Mouse (Mus musculus) lung, postnatal 0 days (tissue): ENCODE results near the gene Tmco4. TPM values are rescaled to one million over a fixed set of nuclear protein-coding genes. Genes with fewer than 3 reads are reported as not detected.

Experiments used
- ATAC-seq: fragments of 200-750 bp; cut with Nextera tagmentation; 2 replicates; pipeline ENCODE4 v1.8.0; 2017; ENCODE audit warnings: moderate library complexity
- DNase-seq: peaks from one replicate; pipeline ENCODE4 v3.0.0-alpha.2; 2016; ENCODE audit warnings: low spot score
- H3K27ac ChIP-seq: fragments of 300-500 bp; sonication (generic); 2 replicates; pipeline ENCODE4 v1.5.1; 2014; ENCODE audit warnings: antibody characterized with exemption, mild to moderate bottlenecking, low read length, mixed read lengths
- H3K27me3 ChIP-seq: fragments of 300-500 bp; sonication (generic); replicated peaks from 2 replicates; pipeline ENCODE4 v1.6.1; 2014; ENCODE audit warnings: low read length, mixed read lengths; ENCODE audit not compliant: insufficient read depth
- H3K36me3 ChIP-seq: fragments of 300-500 bp; sonication (generic); 2 replicates; pipeline ENCODE4 v1.6.1; 2014; ENCODE audit warnings: low read length, mixed read lengths; ENCODE audit not compliant: insufficient read depth
- H3K4me1 ChIP-seq: fragments of 300-500 bp; sonication (generic); 2 replicates; pipeline ENCODE4 v1.6.1; 2014; ENCODE audit warnings: antibody characterized with exemption, low read depth, low read length, mixed read lengths; ENCODE audit not compliant: insufficient read depth
- H3K4me2 ChIP-seq: fragments of 300-500 bp; sonication (generic); replicated peaks from 2 replicates; pipeline ENCODE4 v1.6.1; 2014; ENCODE audit warnings: low read depth, mild to moderate bottlenecking, low read length, moderate library complexity, mixed read lengths
- H3K4me3 ChIP-seq: fragments of 300-500 bp; sonication (generic); 2 replicates; pipeline ENCODE4 v1.5.1; 2014; ENCODE audit warnings: low read depth, low read length
- H3K9ac ChIP-seq: fragments of 300-500 bp; sonication (generic); replicated peaks from 2 replicates; pipeline ENCODE4 v1.6.1; 2014; ENCODE audit warnings: low read depth, mild to moderate bottlenecking
- H3K9me3 ChIP-seq: fragments of 300-500 bp; sonication (generic); 2 replicates; pipeline ENCODE4 v1.6.1; 2016; ENCODE audit warnings: low read length, mixed read lengths
- CTCF ChIP-seq: IDR thresholded peaks from 2 replicates; pipeline ENCODE4 v1.5.1; 2016; ENCODE audit warnings: antibody characterized with exemption, mild to moderate bottlenecking
- EP300 ChIP-seq: IDR thresholded peaks from 2 replicates; pipeline ENCODE4 v1.6.1; 2016; ENCODE audit warnings: antibody characterized with exemption, mild to moderate bottlenecking, control low read depth
- WGBS: fragments of 180-500 bp; shearing (Covaris S2); extraction: QIAGEN DNeasy Blood & Tissue Kit; methylation state at CpG from one replicate; pipeline ENCODE4 v1.1.7; 2014; 5-methylcytosine and 5-hydroxymethylcytosine counted together
- polyA plus RNA-seq: library from polyadenylated mRNA; unstranded; fragments of >200 nt; fragmentation: Nextera tagmentation; extraction: Ambion mirVana; gene quantifications from 2 replicates; pipeline ENCODE4 v1.2.1, GENCODE M21; 2015

Tmco4 gene
- polyA plus RNA-seq, 1 experiment from 2014 or later: 8.5 TPM

- no peak for ATAC-seq
- H3K27ac ChIP-seq: no peak overlapping the region
- WGBS: 66% methylated on average over 5 of the region's 5 CpGs
- H3K27me3 ChIP-seq: no peaks in the 10 kb centered on the region
- H3K9ac ChIP-seq: no peak overlapping the region
- H3K4me2 ChIP-seq: no peak overlapping the region
- no peak for DNase-seq
- H3K4me3 ChIP-seq: no peak overlapping the region
- no peak for TF ChIP-seq EP300
- no peak for TF ChIP-seq CTCF
- no peaks in the 10 kb centered on the region for H3K4me1 ChIP-seq
- no peaks in the 10 kb centered on the region for H3K36me3 ChIP-seq
- H3K9me3 ChIP-seq: no peaks in the 10 kb centered on the region
Measured at GRCm38 (mm10) chr4:138962719-138963118, 10.0 kb upstream of the Tmco4 start.

DNA sequence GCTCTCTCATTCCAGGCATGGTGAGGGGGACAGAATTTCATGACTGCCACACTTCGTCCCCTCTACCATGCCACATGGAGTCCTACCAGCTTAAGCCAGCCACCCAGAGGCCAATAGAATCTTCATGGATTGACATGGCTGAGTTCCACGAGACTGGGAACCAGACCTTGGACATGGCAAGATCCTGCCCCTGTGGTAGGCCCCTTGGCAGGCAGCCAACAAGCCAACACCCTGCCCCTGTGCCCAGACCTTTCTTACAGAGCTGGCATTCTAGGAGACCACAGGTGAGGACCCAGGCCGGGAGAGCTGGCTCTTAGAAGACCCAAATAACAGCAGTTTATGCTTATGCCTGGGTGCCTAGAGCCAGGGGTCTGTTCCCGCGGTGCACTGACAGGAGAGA, 6.8 kb upstream of the Tmco4 start:
- ATAC-seq (no peak), DNase-seq (no peak)
- Histone ChIP-seq H3K4me2 (no peak overlapping the region), H3K9me3 (no peaks in the 10 kb centered on the region), H3K27ac (no peak overlapping the region), H3K9ac (no peak overlapping the region), H3K4me3 (no peak overlapping the region), H3K36me3 (no peaks in the 10 kb centered on the region), H3K27me3 (no peaks in the 10 kb centered on the region), H3K4me1 (no peaks in the 10 kb centered on the region; the same call in 1 of the 2 replicates)
- 49% methylated on average over 5 of the region's 5 CpGs for WGBS
- no peak for TF ChIP-seq EP300
- no peak for TF ChIP-seq CTCF

DNA sequence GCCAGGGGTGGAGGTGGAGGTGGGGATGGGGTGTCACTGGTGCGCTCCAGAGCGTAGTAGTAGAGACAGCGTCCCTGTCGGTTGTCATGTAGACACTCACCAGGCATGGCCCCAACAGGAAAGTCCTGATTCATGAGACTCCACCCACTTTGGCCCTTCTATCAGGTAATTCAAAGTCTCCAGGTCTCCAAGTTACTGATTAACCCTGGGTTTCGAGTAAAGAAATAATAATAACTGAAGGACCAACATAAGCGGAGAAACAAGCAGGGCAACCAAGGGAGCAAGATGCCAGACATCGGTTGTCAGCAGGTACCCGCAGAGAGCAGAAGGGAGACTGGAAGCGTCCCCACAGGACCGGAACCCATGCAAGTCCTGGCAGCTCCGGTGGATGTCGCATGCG, 5.8 kb upstream of the Tmco4 start, which contains the start of gene Rnf186:
TSS of gene Rnf186 (plus strand) at position 247 of the 400 bp plus-strand sequence.
- DNase-seq (peak; percentile 85), ATAC-seq (peak; percentile 80)
- whole genome bisulfite sequencing: 61% methylated on average over 13 of the region's 13 CpGs
- TF ChIP-seq CTCF (peak; percentile 32), EP300 (no peak)
- Histone ChIP-seq H3K9me3 (no peaks in the 10 kb centered on the region), H3K4me1 (no peaks in the 10 kb centered on the region; the same call in 1 of the 2 replicates), H3K36me3 (no peaks in the 10 kb centered on the region), H3K27me3 (no peaks in the 10 kb centered on the region), H3K4me2 (peak within 1 kb of the TSS; percentile 36), H3K9ac (0 out of 2 replicates have a peak within 1 kb of the TSS, but pooled peaks have one; percentile 6), H3K4me3 (peak within 1 kb of the TSS; percentile 3; the same call in 1 of the 2 replicates), H3K27ac (peak within 1 kb of the TSS; percentile 20; the same call in 1 of the 2 replicates)

GRCm38 (mm10) chr4:138967485-138967884, 5.2 kb upstream of the Tmco4 start:
- H3K4me1 ChIP-seq: no peaks in the 10 kb centered on the region; the same call in 1 of the 2 replicates
- H3K36me3 ChIP-seq: no peaks in the 10 kb centered on the region
- no peak for DNase-seq
- peak overlapping the region; percentile 36 for H3K4me2 ChIP-seq
- no peak for TF ChIP-seq EP300
- TF ChIP-seq CTCF: no peak
- peak overlapping the region; percentile 3; the same call in 1 of the 2 replicates for H3K4me3 ChIP-seq
- peak overlapping the region; percentile 20; the same call in 1 of the 2 replicates for H3K27ac ChIP-seq
- WGBS: 83% methylated on average over 15 of the region's 15 CpGs
- H3K27me3 ChIP-seq: no peaks in the 10 kb centered on the region
- 0 out of 2 replicates have a peak overlapping the region, but pooled peaks have one; percentile 6 for H3K9ac ChIP-seq
- no peak for ATAC-seq
- H3K9me3 ChIP-seq: no peaks in the 10 kb centered on the region

GRCm38 (mm10) chr4:138968772-138969556, 3.7 kb upstream of the Tmco4 start:
- DNase-seq: peak; percentile 35
- no peaks in the 10 kb centered on the region; the same call in 1 of the 2 replicates for H3K4me1 ChIP-seq
- no peak for TF ChIP-seq CTCF
- no peaks in the 10 kb centered on the region for H3K36me3 ChIP-seq
- ATAC-seq: no peak
- H3K9ac ChIP-seq: no peak overlapping the region
- no peaks in the 10 kb centered on the region for H3K9me3 ChIP-seq
- 43% methylated on average over 16 of the region's 16 CpGs for WGBS
- H3K4me3 ChIP-seq: no peak overlapping the region
- no peaks in the 10 kb centered on the region for H3K27me3 ChIP-seq
- H3K4me2 ChIP-seq: peak overlapping the region; percentile 28; the same call in 1 of the 2 replicates
- H3K27ac ChIP-seq: peak overlapping the region; percentile 59

GRCm38 (mm10) chr4:138969736-138970135, 3.0 kb upstream of the Tmco4 start:
- Histone ChIP-seq H3K9ac (no peak overlapping the region), H3K36me3 (no peaks in the 10 kb centered on the region), H3K9me3 (no peaks in the 10 kb centered on the region), H3K27ac (peak overlapping the region; percentile 59), H3K4me2 (peak overlapping the region; percentile 28; the same call in 1 of the 2 replicates), H3K4me1 (no peaks in the 10 kb centered on the region; the same call in 1 of the 2 replicates), H3K4me3 (no peak overlapping the region), H3K27me3 (no peaks in the 10 kb centered on the region)
- ATAC-seq: 0 out of 2 replicates have a peak, but pooled peaks have one; percentile 3
- TF ChIP-seq CTCF (no peak), EP300 (no peak)
- WGBS: 16% methylated on average over 9 of the region's 9 CpGs
- DNase-seq: peak; percentile 71
